Mouse (Mus musculus) lung, embryonic 16.5 days (tissue): ENCODE data around the gene Pnkd. TPM values are rescaled to one million over a fixed set of nuclear protein-coding genes. Genes with fewer than 3 reads are reported as not detected.

Experiments used
- ATAC-seq: fragments of 200-750 bp; cut with Nextera tagmentation; 2 replicates; pipeline ENCODE4 v1.8.0; 2017; ENCODE audit warnings: low read depth, mild to moderate bottlenecking, moderate library complexity
- H3K27ac ChIP-seq: fragments of 300-500 bp; sonication (generic); 2 replicates; pipeline ENCODE4 v1.5.1; 2014; ENCODE audit warnings: mild to moderate bottlenecking, control low read depth, low read length
- H3K27me3 ChIP-seq: fragments of 300-500 bp; sonication (generic); 2 replicates; pipeline ENCODE4 v1.6.1; 2014; ENCODE audit warnings: low read depth, low read length, mixed read lengths; ENCODE audit not compliant: control insufficient read depth, insufficient read depth
- H3K36me3 ChIP-seq: fragments of 300-500 bp; sonication (generic); 2 replicates; pipeline ENCODE4 v1.6.1; 2014; ENCODE audit warnings: low read length; ENCODE audit not compliant: control insufficient read depth, insufficient read depth
- H3K4me1 ChIP-seq: fragments of 300-500 bp; sonication (generic); replicated peaks from 2 replicates; pipeline ENCODE4 v1.6.1; 2014; ENCODE audit warnings: low read length, mixed read lengths; ENCODE audit not compliant: control insufficient read depth, insufficient read depth
- H3K4me2 ChIP-seq: fragments of 300-500 bp; sonication (generic); 2 replicates; pipeline ENCODE4 v1.6.1; 2014; ENCODE audit warnings: low read depth, low read length, control low read depth
- H3K4me3 ChIP-seq: fragments of 300-500 bp; sonication (generic); 2 replicates; pipeline ENCODE4 v1.5.1; 2014; ENCODE audit warnings: mild to moderate bottlenecking, low read length, control low read depth
- H3K9ac ChIP-seq: fragments of 300-500 bp; sonication (generic); 2 replicates; pipeline ENCODE4 v1.6.1; 2014; ENCODE audit warnings: low read length, control low read depth
- H3K9me3 ChIP-seq: fragments of 300-500 bp; sonication (generic); 2 replicates; pipeline ENCODE4 v1.6.1; 2016; ENCODE audit warnings: low read length; ENCODE audit not compliant: control insufficient read depth
- WGBS: fragments of 180-500 bp; shearing (Covaris S2); extraction: QIAGEN DNeasy Blood & Tissue Kit; methylation state at CpG from one replicate; pipeline ENCODE4 v1.1.7; 2014; 5-methylcytosine and 5-hydroxymethylcytosine counted together
- polyA plus RNA-seq: library from polyadenylated mRNA; unstranded; fragments of >200 nt; fragmentation: Nextera tagmentation; extraction: Ambion mirVana; gene quantifications from 2 replicates; pipeline ENCODE4 v1.2.1, GENCODE M21; 2015

Gene Pnkd
- polyA plus RNA-seq, 1 experiment from 2014 or later = 123 TPM

DNA sequence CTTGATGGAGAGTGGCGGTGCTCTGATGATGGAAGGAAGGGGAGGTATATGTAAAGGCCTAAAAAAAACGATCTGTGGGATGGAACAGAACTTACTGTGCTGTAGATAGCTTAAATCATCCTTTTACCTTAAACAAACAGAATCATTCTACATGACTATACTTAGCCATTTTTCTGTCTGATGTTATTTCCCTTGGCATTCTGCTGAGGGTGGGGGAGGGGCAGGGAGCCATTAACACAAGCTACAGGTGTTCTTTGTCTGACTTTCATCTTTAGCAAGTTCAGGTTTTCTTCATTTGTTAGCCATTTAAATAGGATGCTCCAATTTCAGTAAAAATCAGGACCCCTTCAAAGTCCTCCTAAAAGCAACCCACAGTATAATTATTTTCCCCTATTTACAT is 39.2 kb upstream of the Pnkd start:
- no peaks in the 10 kb centered on the region for H3K9me3 ChIP-seq
- 77% methylated on average over 2 of the region's 2 CpGs for WGBS
- H3K9ac ChIP-seq = no peak overlapping the region
- no peaks in the 10 kb centered on the region for H3K27me3 ChIP-seq
- H3K4me2 ChIP-seq = no peak overlapping the region
- no peak overlapping the region for H3K27ac ChIP-seq
- H3K4me1 ChIP-seq = peaks cover 5% of the 10 kb centered on the region
- H3K4me3 ChIP-seq = no peak overlapping the region
- H3K36me3 ChIP-seq = peaks cover 9% of the 10 kb centered on the region
- ATAC-seq = no peak

DNA sequence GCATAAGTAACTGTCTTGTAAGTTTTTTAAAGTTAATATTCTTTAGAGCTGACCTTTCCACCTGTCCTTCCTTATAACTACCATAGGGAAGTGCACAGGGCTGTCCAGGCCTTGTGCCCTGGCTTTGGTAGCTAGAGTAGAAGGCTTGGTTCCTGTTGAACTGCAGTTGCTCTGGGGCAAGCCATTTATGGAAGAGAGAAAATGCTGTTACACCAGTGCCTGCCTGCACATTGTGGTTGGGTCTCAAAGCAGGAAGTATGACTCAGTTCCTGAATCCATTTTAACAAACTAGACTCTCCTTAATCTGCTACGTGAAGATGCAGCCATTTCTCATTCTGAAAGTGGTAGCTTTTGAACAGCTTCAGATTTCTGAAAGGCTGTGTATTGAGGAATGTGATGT is 35.9 kb upstream of the Pnkd start:
- ATAC-seq = peak; percentile 60; the same call in 1 of the 2 replicates
- no peaks in the 10 kb centered on the region for H3K9me3 ChIP-seq
- peaks cover 3% of the 10 kb centered on the region; the same call in 1 of the 2 replicates for H3K4me1 ChIP-seq
- H3K4me2 ChIP-seq = no peak overlapping the region
- no peak overlapping the region for H3K9ac ChIP-seq
- WGBS = 25% methylated on average over 1 of the region's 1 CpGs
- H3K4me3 ChIP-seq = no peak overlapping the region
- H3K27ac ChIP-seq = peak overlapping the region; percentile 78
- peaks cover 29% of the 10 kb centered on the region for H3K36me3 ChIP-seq
- H3K27me3 ChIP-seq = no peaks in the 10 kb centered on the region

DNA sequence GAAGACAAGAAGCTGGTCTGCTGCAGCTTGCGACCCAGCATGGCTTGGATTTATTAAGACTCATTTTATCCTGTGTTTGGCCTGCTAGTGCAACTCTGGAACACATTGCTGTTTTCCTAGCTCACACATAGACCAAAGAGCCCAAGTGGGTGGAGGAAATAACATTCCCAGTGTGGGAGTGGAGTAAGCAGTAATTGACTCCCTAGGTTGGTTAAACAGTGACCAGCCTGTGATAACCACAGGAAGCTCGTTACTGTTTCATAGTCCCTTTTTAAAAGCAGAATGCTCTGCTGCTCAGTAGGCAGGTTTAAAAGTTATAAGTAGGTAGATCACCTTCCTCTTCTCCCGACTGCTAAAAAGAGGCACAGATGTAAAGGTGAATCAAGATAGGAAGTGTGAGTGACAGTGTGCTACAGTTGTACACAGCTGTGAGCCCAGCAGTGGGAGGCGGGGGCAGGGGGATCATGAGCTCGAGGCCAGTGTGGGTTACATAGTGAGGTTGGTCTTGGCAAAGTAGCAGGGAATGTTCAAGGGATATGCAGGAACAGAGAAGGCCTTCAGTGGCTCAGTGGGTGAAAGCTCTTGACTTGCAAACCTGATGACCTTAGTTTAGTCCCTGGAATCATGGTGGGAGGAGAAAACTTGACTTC is 35.3 kb upstream of the Pnkd start:
- 60% methylated on average over 5 of the region's 5 CpGs for WGBS
- no peaks in the 10 kb centered on the region for H3K9me3 ChIP-seq
- peak overlapping the region; percentile 78 for H3K27ac ChIP-seq
- no peak overlapping the region for H3K4me2 ChIP-seq
- H3K27me3 ChIP-seq = no peaks in the 10 kb centered on the region
- H3K9ac ChIP-seq = no peak overlapping the region
- H3K4me1 ChIP-seq = peaks cover 2% of the 10 kb centered on the region; the same call in 1 of the 2 replicates
- peaks cover 33% of the 10 kb centered on the region for H3K36me3 ChIP-seq
- H3K4me3 ChIP-seq = no peak overlapping the region
- no peak for ATAC-seq

DNA sequence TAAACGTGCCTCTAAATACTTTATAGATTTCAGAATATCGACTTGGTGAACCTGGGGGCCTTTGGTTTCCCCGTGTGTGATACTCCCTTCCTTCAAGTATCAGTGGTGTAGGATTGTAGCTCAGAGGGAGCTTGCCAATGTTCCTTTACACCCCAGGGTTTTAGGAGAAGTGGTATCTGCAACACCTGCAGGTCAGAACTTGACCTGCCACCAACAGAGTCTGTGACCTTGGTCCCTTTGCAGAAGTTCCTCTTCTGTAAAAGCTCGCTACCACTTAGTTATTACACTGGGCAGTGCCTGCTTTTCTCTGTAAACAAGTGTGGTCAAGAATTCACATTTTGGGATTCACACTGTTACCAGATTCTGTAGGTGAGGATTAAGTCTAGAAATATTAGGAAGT is 34.6 kb upstream of the Pnkd start:
- H3K9me3 ChIP-seq = no peaks in the 10 kb centered on the region
- H3K4me1 ChIP-seq = no peaks in the 10 kb centered on the region
- no peak overlapping the region for H3K4me3 ChIP-seq
- 78% methylated on average over 4 of the region's 4 CpGs for WGBS
- peaks cover 38% of the 10 kb centered on the region for H3K36me3 ChIP-seq
- no peak overlapping the region for H3K4me2 ChIP-seq
- H3K27me3 ChIP-seq = no peaks in the 10 kb centered on the region
- no peak overlapping the region for H3K9ac ChIP-seq
- no peak for ATAC-seq
- no peak overlapping the region for H3K27ac ChIP-seq

DNA sequence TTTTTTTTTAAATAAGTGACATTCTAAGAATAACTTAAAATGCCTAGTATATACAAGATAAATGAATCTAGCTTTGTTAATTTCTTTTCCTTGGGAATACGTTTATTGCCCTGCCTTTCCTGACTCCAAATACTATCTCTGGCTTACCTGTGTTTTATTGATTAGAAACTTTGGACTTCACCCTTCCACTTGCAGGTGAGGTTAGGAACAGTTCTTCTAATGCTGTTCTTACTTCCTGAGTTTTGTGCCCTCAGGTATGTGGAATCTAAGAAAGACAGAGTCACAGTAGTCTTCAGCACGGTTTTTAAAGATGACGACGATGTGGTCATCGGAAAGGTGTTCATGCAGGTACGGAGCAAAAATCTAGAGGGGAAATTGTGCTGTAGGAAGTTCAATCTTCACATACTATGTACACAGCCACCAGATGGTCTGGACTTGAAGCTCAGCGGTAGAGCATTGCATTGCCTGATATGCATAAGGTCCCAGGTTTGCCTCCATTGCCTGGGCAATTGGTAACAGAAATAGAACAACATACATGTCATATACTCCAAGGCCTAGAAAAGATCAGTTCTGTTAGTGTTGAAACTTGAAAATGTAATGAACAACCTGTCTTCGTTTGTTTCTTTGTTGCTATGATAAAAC is 28.9 kb upstream of the Pnkd start:
- Histone ChIP-seq H3K4me3 (no peak overlapping the region), H3K4me2 (no peak overlapping the region), H3K4me1 (no peaks in the 10 kb centered on the region), H3K36me3 (peaks cover 50% of the 10 kb centered on the region), H3K9ac (no peak overlapping the region), H3K27ac (no peak overlapping the region), H3K9me3 (no peaks in the 10 kb centered on the region), H3K27me3 (no peaks in the 10 kb centered on the region)
- ATAC-seq = no peak
- WGBS = 94% methylated on average over 8 of the region's 8 CpGs

DNA sequence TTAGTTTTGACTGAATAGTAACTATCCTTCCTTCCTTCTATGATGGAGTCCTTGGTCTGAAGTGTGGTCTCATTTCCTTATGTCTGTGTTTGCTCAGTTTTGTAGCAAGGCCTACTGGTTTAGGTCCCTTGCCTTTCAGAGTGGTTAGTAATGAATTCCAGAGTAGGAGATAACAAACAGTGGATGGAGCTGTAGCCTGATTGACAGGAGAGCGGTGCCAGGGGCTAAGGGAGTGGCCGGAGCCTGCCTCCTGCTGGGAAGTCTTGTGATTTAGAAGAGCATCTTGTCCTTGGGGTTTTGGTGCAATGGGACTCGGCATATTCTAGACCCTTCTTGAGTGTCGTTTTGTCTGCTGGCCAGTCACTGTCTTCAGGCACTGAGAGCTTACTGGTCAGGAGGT is 27.9 kb upstream of the Pnkd start:
- Histone ChIP-seq H3K9me3 (no peaks in the 10 kb centered on the region), H3K4me3 (no peak overlapping the region), H3K27ac (no peak overlapping the region), H3K36me3 (peaks cover 42% of the 10 kb centered on the region), H3K4me2 (no peak overlapping the region), H3K27me3 (no peaks in the 10 kb centered on the region), H3K9ac (no peak overlapping the region), H3K4me1 (no peaks in the 10 kb centered on the region)
- ATAC-seq = no peak
- 82% methylated on average over 4 of the region's 4 CpGs for WGBS

- Histone ChIP-seq H3K4me3 (no peak overlapping the region), H3K9me3 (no peaks in the 10 kb centered on the region), H3K36me3 (peaks cover 63% of the 10 kb centered on the region), H3K9ac (no peak overlapping the region), H3K27me3 (no peaks in the 10 kb centered on the region), H3K4me1 (no peaks in the 10 kb centered on the region), H3K27ac (no peak overlapping the region), H3K4me2 (no peak overlapping the region)
- ATAC-seq = no peak
- WGBS = 84% methylated on average over 6 of the region's 6 CpGs
These were observed 22.2 kb upstream of the Pnkd start for GRCm38 (mm10) chr1:74262510-74262909.

DNA sequence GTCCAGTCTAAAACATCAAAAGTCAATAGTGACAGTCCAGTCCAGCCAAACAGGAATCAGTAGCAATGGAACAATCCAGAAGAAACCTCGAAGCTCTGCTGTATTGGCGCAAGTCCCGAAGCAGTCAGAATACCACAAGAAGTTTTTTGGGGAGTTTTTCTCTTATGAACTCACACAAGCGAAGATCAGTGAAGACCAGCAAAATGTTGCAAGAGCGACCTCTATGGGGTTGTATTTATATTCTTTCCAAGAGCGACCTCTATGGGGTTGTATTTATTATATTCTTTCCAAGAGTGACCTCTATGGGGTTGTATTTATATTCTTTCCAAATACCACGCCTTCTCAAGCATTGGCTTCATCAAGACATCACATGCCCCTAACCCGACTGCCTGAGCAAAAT is 16.0 kb upstream of the Pnkd start:
- Histone ChIP-seq H3K9ac (no peak overlapping the region), H3K36me3 (peaks cover 49% of the 10 kb centered on the region)

DNA sequence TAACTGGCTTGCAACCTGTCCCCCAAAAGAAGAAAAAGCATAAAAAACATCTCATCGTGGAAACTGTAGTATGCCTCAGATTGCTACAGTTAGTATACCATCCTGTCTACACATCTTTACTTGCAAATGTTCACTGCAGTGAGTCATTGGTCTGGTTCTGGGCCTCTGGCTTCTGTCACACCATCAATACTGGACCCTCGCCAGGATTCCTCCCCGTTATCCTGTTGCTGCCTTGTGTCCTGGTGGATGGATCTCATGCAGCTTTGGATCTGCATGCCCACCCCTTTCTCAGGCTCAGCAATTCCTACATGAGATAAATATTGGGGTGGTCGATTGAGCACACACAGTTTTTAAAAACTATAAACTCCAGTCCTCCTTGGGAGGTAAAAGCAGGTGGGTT is 13.1 kb upstream of the Pnkd start:
- Histone ChIP-seq H3K27ac (no peak overlapping the region), H3K9me3 (no peaks in the 10 kb centered on the region), H3K4me3 (no peak overlapping the region), H3K4me1 (peaks cover 12% of the 10 kb centered on the region; the same call in 1 of the 2 replicates), H3K4me2 (no peak overlapping the region), H3K36me3 (peaks cover 22% of the 10 kb centered on the region), H3K27me3 (no peaks in the 10 kb centered on the region), H3K9ac (no peak overlapping the region)
- ATAC-seq = no peak
- WGBS = 51% methylated on average over 4 of the region's 4 CpGs

More for the DNA sequence above, 16.0 kb upstream of the Pnkd start:
- Histone ChIP-seq H3K4me3 (no peak overlapping the region), H3K27ac (no peak overlapping the region), H3K9me3 (no peaks in the 10 kb centered on the region), H3K27me3 (no peaks in the 10 kb centered on the region), H3K4me1 (peaks cover 3% of the 10 kb centered on the region; the same call in 1 of the 2 replicates), H3K4me2 (no peak overlapping the region)
- no peak for ATAC-seq
- WGBS = 81% methylated on average over 8 of the region's 8 CpGs
